Mouse (Mus musculus): ENCODE data around the gene Zbtb8a.

DNA sequence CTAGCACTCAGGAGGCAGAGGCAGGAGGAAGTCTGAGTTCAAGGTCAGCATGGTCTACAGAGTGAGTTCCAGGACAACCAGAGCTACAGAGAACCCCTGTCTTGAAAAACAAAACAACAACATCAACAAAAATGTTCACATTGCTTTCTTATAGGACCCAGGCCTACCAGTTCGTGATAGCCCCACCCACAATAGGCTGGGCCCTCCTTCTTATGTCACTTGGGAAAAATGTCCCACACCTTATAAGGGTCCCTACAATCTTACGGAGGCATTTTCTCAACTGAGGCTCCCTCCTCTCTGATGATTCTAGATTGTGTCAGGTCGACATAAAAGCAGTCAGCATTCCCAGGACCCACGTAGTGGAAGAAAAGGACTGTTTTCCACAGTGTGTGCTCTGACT, 21.9 kb upstream of the Zbtb8a start:
- no peak for TF ChIP-seq POLR2A (IDR thresholded peaks at IDR 0.05; ENCODE audit: low read depth, low read length)
- TF ChIP-seq CTCF (IDR thresholded peaks at IDR 0.05; ENCODE audit: extremely low read depth, insufficient read length, insufficient replicate concordance, low read depth, low read length) = no peak

All from small intestine, adult 2 months (tissue).